Mouse (Mus musculus) brain, embryonic 14.5 days (tissue): ENCODE measurements around the gene Tox2.

ENCODE experiments used
- CTCF ChIP-seq: fragments of 200-500 bp; IDR thresholded peaks from 2 replicates; pipeline ENCODE4 v1.5.1; 2012; ENCODE audit warnings: inconsistent platforms, mild to moderate bottlenecking, moderate library complexity, borderline replicate concordance; ENCODE audit not compliant: insufficient read depth, insufficient read length; ENCODE audit errors: extremely low read depth
- POLR2A ChIP-seq: fragments of 200-500 bp; IDR thresholded peaks from 2 replicates; pipeline ENCODE4 v1.6.1; 2012; ENCODE audit warnings: mild to moderate bottlenecking, inconsistent platforms, borderline replicate concordance; ENCODE audit not compliant: poor library complexity, insufficient read depth, insufficient read length, severe bottlenecking; ENCODE audit errors: extremely low read depth

DNA sequence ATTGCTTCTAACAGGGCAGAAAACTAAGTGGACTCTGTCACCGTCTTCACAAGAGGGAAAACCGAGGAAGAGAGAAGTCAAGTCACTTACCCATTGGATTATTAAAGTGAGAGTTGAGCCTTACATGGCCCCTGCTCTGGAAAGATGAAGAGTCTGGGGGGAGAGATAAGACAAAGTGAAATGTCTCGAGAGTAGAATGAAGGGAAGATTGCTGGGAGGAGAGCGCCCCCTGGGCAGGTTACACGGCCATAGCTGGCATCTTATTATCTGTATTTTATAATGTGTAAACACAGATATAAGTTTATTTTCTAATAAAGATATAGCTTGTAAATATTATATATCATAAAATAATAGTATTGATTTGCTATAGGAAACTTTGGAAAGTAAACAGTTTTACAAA is 147.5 kb downstream of the Tox2 start:
- TF ChIP-seq CTCF (peak; percentile 46; the same call in 1 of the 2 replicates), POLR2A (no peak)
